Mouse (Mus musculus) testis, adult 2 months (tissue): ENCODE measurements around the gene Mtrf1.

Experiments
- CTCF ChIP-seq: fragments of 200-500 bp; IDR thresholded peaks from 2 replicates; pipeline ENCODE4 v1.5.1; 2012; ENCODE audit warnings: low read depth, mild to moderate bottlenecking, inconsistent platforms, low read length, moderate library complexity; ENCODE audit not compliant: control insufficient read depth, insufficient read depth, insufficient replicate concordance
- POLR2A ChIP-seq: fragments of 200-500 bp; IDR thresholded peaks from 2 replicates; pipeline ENCODE4 v1.6.1; 2012; ENCODE audit warnings: low read depth, mild to moderate bottlenecking, inconsistent platforms, low read length, moderate library complexity; ENCODE audit not compliant: control insufficient read depth

DNA sequence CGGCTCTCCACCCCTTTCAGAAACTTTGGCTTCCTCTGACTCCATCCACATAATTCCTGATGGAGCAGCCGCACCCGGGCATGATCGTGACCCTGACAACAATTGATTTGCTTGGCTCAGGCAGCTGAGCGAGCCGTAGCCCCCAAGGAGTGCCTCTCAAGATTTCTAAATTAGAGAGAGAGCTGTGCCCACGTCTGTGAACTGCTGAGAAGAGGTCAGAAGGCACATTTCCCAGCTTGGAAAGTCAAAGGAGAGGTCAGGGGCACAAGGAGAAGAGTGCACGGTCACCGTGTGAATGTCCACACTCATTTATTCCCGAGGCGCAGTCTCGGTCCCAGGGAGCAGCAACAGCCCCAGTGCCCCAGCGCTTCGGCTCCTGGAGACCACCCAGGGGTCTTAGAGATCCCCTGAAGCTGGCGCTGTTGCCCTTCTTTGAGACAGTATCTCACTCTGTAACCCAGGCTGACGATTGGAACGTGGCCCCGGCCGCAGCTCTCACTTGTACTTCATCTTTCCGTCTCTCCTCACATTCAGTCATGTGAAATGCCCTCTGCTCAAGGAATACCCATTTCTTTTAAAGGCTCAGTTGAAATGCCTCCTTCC is 22.6 kb downstream of the Mtrf1 start:
- TF ChIP-seq POLR2A (no peak), CTCF (no peak)
